Mouse (Mus musculus) liver, embryonic 14.5 days (tissue): ENCODE results near the gene Scpep1. TPM values are rescaled to one million over a fixed set of nuclear protein-coding genes. Genes with fewer than 3 reads are reported as not detected.

ENCODE experiments used
- ATAC-seq: fragments of 200-750 bp; cut with Nextera tagmentation; 2 replicates; pipeline ENCODE4 v1.8.0; 2017; ENCODE audit warnings: moderate number of reproducible peaks, mild to moderate bottlenecking, moderate library complexity; ENCODE audit not compliant: insufficient read depth
- DNase-seq, 3 experiments: peaks; one replicate each; pipeline ENCODE4 v3.0.0-alpha.2; 2012 to 2013; ENCODE audit warnings: low read depth in 3 of 3, low spot score in 3 of 3
- H3K27ac ChIP-seq: fragments of 300-500 bp; sonication (generic); 2 replicates; pipeline ENCODE4 v1.5.1; 2014; ENCODE audit warnings: moderate library complexity, mild to moderate bottlenecking, control low read depth, inconsistent platforms
- H3K27me3 ChIP-seq: fragments of 300-500 bp; sonication (generic); 2 replicates; pipeline ENCODE4 v1.6.1; 2014; ENCODE audit warnings: mild to moderate bottlenecking, low read length, moderate library complexity; ENCODE audit not compliant: control insufficient read depth, insufficient read depth
- H3K36me3 ChIP-seq: fragments of 300-500 bp; sonication (generic); replicated peaks from 2 replicates; pipeline ENCODE4 v1.6.1; 2014; ENCODE audit warnings: low read depth; ENCODE audit not compliant: control insufficient read depth, insufficient read depth
- H3K4me1 ChIP-seq, 2 experiments: fragments of 200-500 bp in 1 of 2; fragments of 300-500 bp in 1 of 2; sonication (generic) in 1 of 2; replicated peaks; 2 replicates each; pipeline ENCODE4 v1.6.1; 2012 to 2014; ENCODE audit warnings: antibody characterized with exemption in 1 of 2, inconsistent platforms in 1 of 2, low read length in 1 of 2; ENCODE audit not compliant: control insufficient read depth in 2 of 2, insufficient read depth in 2 of 2
- H3K4me2 ChIP-seq: fragments of 300-500 bp; sonication (generic); 2 replicates; pipeline ENCODE4 v1.6.1; 2014; ENCODE audit warnings: low read depth, mild to moderate bottlenecking, control low read depth, moderate library complexity
- H3K4me3 ChIP-seq, 2 experiments: fragments of 200-500 bp in 1 of 2; fragments of 300-500 bp in 1 of 2; sonication (generic) in 1 of 2; 2 replicates each; pipeline ENCODE4 v1.5.1; 2012 to 2014; ENCODE audit warnings: low read depth in 2 of 2, low read length in 2 of 2, mild to moderate bottlenecking in 2 of 2, control low read depth in 1 of 2, inconsistent platforms in 1 of 2, moderate library complexity in 1 of 2; ENCODE audit not compliant: insufficient read depth in 1 of 2
- H3K9ac ChIP-seq: fragments of 300-500 bp; sonication (generic); replicated peaks from 2 replicates; pipeline ENCODE4 v1.6.1; 2014; ENCODE audit warnings: mild to moderate bottlenecking, control low read depth, moderate library complexity
- H3K9me3 ChIP-seq: fragments of 300-500 bp; sonication (generic); 2 replicates; pipeline ENCODE4 v1.6.1; 2016; ENCODE audit warnings: low read length, mixed read lengths; ENCODE audit not compliant: control insufficient read depth
- CTCF ChIP-seq: IDR thresholded peaks from 2 replicates; pipeline ENCODE4 v1.5.1; 2016; ENCODE audit warnings: antibody characterized with exemption, low read depth, control low read depth
- EP300 ChIP-seq: IDR thresholded peaks from 2 replicates; pipeline ENCODE4 v1.6.1; 2016; ENCODE audit warnings: antibody characterized with exemption, low read depth
- WGBS: fragments of 180-500 bp; shearing (Covaris S2); extraction: QIAGEN DNeasy Blood & Tissue Kit; methylation state at CpG from one replicate; pipeline ENCODE4 v1.1.7; 2014; ENCODE audit not compliant: insufficient replicate concordance; 5-methylcytosine and 5-hydroxymethylcytosine counted together
- polyA plus RNA-seq, 2 experiments: library from polyadenylated mRNA; depleted of rRNA in 1 of 2; stranded (reverse) in 1 of 2; unstranded in 1 of 2; fragments of >200 nt; fragmentation: Nextera tagmentation in 1 of 2; extraction: Ambion mirVana in 1 of 2; gene quantifications; 2 replicates each; pipeline versions ENCODE4 v1.2.1 to v1.2.3; 2012 to 2014

Gene Scpep1
- polyA plus RNA-seq, 2 experiments, result 15.9 to 35.1 TPM

GRCm38 (mm10) chr11:88878011-88878410 is 77.3 kb downstream of the Scpep1 start:
- Histone ChIP-seq H3K4me3 (no peak overlapping the region), H3K4me1 (peaks cover 0 to 2% of the 10 kb centered on the region in 2 experiments; a peak in 1 of 4 replicates), H3K27ac (no peak overlapping the region), H3K36me3 (no peaks in the 10 kb centered on the region), H3K9me3 (no peaks in the 10 kb centered on the region), H3K27me3 (peaks cover 6% of the 10 kb centered on the region), H3K9ac (no peak overlapping the region), H3K4me2 (no peak overlapping the region)
- DNase-seq (no peak), ATAC-seq (no peak)
- TF ChIP-seq CTCF (no peak), EP300 (no peak)
- 82% methylated on average over 12 of the region's 12 CpGs for WGBS

Other genes starting within 250 kb of the Scpep1 start
- 4.8 and 6.2 TPM in 2 replicates for gene Msi2, start 237.0 kb downstream of the Scpep1 start, polyA plus RNA-seq (2012; rRNA removed)
- 2.1 and 2.2 TPM in 2 replicates for gene Msi2, start 237.0 kb downstream of the Scpep1 start, polyA plus RNA-seq (2014; fragmentation: Nextera tagmentation; extraction: Ambion mirVana)
- gene Akap1, start 90.9 kb downstream of the Scpep1 start, polyA plus RNA-seq (2012; rRNA removed), result 8.2 and 9.1 TPM in 2 replicates
- gene Akap1, start 90.9 kb downstream of the Scpep1 start, polyA plus RNA-seq (2014; fragmentation: Nextera tagmentation; extraction: Ambion mirVana), result 5.8 and 6.2 TPM in 2 replicates
- not detected in 2 replicates for gene Elobl, start 11.5 kb upstream of the Scpep1 start, polyA plus RNA-seq (2012; rRNA removed)
- gene Elobl, start 11.5 kb upstream of the Scpep1 start, polyA plus RNA-seq (2014; fragmentation: Nextera tagmentation; extraction: Ambion mirVana), result not detected in 2 replicates
- gene Coil, start 14.8 kb upstream of the Scpep1 start, polyA plus RNA-seq (2012; rRNA removed), result 2.7 and 4.0 TPM in 2 replicates
- gene Coil, start 14.8 kb upstream of the Scpep1 start, polyA plus RNA-seq (2014; fragmentation: Nextera tagmentation; extraction: Ambion mirVana), result 2.6 and 2.8 TPM in 2 replicates
- gene Trim25, start 43.9 kb upstream of the Scpep1 start, polyA plus RNA-seq (2012; rRNA removed), result 7.4 and 9.5 TPM in 2 replicates
- gene Trim25, start 43.9 kb upstream of the Scpep1 start, polyA plus RNA-seq (2014; fragmentation: Nextera tagmentation; extraction: Ambion mirVana), result 10.8 and 11.0 TPM in 2 replicates
- gene Dgke, start 111.4 kb upstream of the Scpep1 start, polyA plus RNA-seq (2012; rRNA removed), result 0.55 and 0.63 TPM in 2 replicates
- 0.37 and 0.39 TPM in 2 replicates for gene Dgke, start 111.4 kb upstream of the Scpep1 start, polyA plus RNA-seq (2014; fragmentation: Nextera tagmentation; extraction: Ambion mirVana)
- not detected in 2 replicates for gene Gm525, start 118.4 kb upstream of the Scpep1 start, polyA plus RNA-seq (2012; rRNA removed)
- gene Gm525, start 118.4 kb upstream of the Scpep1 start, polyA plus RNA-seq (2014; fragmentation: Nextera tagmentation; extraction: Ambion mirVana), result not detected in 2 replicates